Mouse (Mus musculus): ENCODE data around the gene Fam110a.

DNA sequence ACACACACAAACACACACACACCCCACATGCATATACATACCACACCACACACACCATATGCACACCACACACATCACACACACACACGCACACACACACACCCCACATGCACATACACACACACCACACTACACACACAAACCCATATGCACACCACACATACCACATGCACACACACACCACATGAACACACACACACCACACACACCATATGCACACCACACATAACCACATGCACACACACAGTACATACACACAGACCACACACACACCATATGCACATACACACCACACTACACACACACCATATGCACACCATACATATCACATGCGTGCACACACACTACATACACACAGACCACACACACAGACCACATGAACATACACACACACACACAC lies 32.4 kb downstream of the Fam110a start:
- TF ChIP-seq CTCF (IDR thresholded peaks at IDR 0.05) (no peak), EP300 (IDR thresholded peaks at IDR 0.05) (no peak)
